Mouse (Mus musculus) midbrain, embryonic 14.5 days (tissue): ENCODE results near the gene Slc6a20b. TPM values are rescaled to one million over a fixed set of nuclear protein-coding genes. Genes with fewer than 3 reads are reported as not detected.
A peak's percentile ranks its signal among the peaks of the same experiment; 100 is the strongest.

Experiments
- ATAC-seq: fragments of 200-750 bp; cut with Nextera tagmentation; 2 replicates; pipeline ENCODE4 v1.8.0; 2017; ENCODE audit warnings: moderate number of reproducible peaks, moderate library complexity; ENCODE audit not compliant: low FRiP score, low TSS enrichment
- DNase-seq: peaks from one replicate; pipeline ENCODE4 v3.0.0-alpha.2; 2015
- H3K27ac ChIP-seq: fragments of 300-500 bp; sonication (generic); replicated peaks from 2 replicates; pipeline ENCODE4 v1.5.1; 2014; ENCODE audit warnings: mild to moderate bottlenecking, low read depth, low read length, moderate library complexity
- H3K27me3 ChIP-seq: fragments of 300-500 bp; sonication (generic); 2 replicates; pipeline ENCODE4 v1.6.1; 2014; ENCODE audit warnings: low read length, control low read depth, mixed read lengths; ENCODE audit not compliant: control insufficient read depth, insufficient read depth
- H3K36me3 ChIP-seq: fragments of 300-500 bp; sonication (generic); 2 replicates; pipeline ENCODE4 v1.6.1; 2014; ENCODE audit warnings: low read length, control low read depth; ENCODE audit not compliant: control insufficient read depth, insufficient read depth
- H3K4me1 ChIP-seq: fragments of 300-500 bp; sonication (generic); 2 replicates; pipeline ENCODE4 v1.6.1; 2014; ENCODE audit warnings: mild to moderate bottlenecking, antibody characterized with exemption, low read length, control low read depth; ENCODE audit not compliant: control insufficient read depth, insufficient read depth
- H3K4me2 ChIP-seq: fragments of 300-500 bp; sonication (generic); 2 replicates; pipeline ENCODE4 v1.6.1; 2014; ENCODE audit warnings: mild to moderate bottlenecking, low read length, moderate library complexity
- H3K4me3 ChIP-seq: fragments of 300-500 bp; sonication (generic); replicated peaks from 2 replicates; pipeline ENCODE4 v1.5.1; 2014; ENCODE audit warnings: low read depth, low read length
- H3K9ac ChIP-seq: fragments of 300-500 bp; sonication (generic); replicated peaks from 2 replicates; pipeline ENCODE4 v1.6.1; 2014; ENCODE audit warnings: mild to moderate bottlenecking, low read length, moderate library complexity
- H3K9me3 ChIP-seq: fragments of 300-500 bp; sonication (generic); 2 replicates; pipeline ENCODE4 v1.6.1; 2016; ENCODE audit warnings: low read length, control low read depth, mixed read lengths; ENCODE audit not compliant: control insufficient read depth
- WGBS: fragments of 180-500 bp; shearing (Covaris S2); extraction: QIAGEN DNeasy Blood & Tissue Kit; methylation state at CpG from one replicate; pipeline ENCODE4 v1.1.7; 2014; 5-methylcytosine and 5-hydroxymethylcytosine counted together
- polyA plus RNA-seq: library from polyadenylated mRNA; unstranded; fragments of >200 nt; fragmentation: Nextera tagmentation; extraction: Ambion mirVana; gene quantifications from 2 replicates; pipeline ENCODE4 v1.2.1, GENCODE M21; 2014

The Slc6a20b gene
- polyA plus RNA-seq, 1 experiment from 2014 or later, result 0.33 TPM

DNA sequence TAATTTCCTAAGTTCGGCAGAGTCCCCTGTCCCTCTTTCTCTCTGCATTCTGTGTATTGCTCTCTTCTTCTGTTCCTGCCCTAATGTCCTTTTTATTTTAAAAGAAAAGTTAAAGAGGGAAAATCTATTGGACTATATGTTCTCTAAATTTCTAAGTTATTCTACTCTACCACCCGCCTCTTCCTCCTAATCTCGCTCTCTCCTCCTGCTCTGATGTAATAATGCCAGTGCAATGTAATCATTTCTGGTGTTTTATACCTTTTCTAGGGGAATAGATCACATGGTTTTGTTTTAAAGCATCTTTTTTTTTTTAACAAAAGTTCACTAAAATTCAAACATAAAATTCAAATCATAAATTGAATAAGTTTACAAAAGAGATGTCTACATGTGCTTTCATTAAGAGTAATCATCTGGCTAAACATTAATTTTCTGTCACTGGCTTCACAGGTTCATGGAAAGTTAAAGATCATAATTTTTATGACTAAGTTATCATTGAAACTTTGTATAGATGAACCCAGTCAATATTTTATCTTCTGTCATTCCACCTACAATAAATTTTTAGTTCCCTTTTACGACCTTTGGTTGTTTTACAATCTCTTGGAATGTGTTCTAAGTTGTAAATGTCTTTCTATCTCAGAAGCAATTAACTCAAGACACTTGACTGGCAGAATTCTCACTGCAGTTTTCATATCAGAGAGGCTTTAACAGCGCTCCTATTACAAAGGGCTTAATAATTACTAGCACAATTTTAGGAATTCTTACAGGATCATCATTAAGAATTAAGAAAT lies 11.9 kb downstream of the Slc6a20b start:
- no peak for ATAC-seq
- H3K27me3 ChIP-seq, result no peaks in the 10 kb centered on the region
- WGBS, result 89% methylated on average over 5 of the region's 5 CpGs

DNA sequence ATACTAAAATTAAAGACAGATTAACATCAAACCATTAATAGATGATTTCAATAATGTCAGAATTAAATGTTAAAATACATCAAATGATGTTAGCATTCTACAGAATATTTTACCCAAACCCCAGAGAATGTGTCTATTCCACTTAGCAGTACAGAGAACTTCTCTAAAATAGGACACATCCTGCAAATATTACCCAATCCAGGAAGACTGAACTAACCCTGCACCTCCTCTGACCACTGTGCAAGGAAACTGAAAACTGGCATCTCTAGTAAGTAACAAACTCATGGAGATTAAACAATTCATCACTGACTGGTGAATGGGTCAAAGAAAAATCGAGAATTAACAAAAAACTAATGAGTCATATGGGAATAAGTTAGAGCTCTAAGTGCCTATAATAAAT lies 30.8 kb downstream of the Slc6a20b start:
- Histone ChIP-seq H3K27me3 (no peaks in the 10 kb centered on the region), H3K36me3 (peaks cover 3% of the 10 kb centered on the region; the same call in 1 of the 2 replicates), H3K4me2 (no peak overlapping the region), H3K9me3 (no peaks in the 10 kb centered on the region), H3K4me3 (no peak overlapping the region), H3K27ac (no peak overlapping the region), H3K4me1 (no peaks in the 10 kb centered on the region), H3K9ac (no peak overlapping the region)
- WGBS, result 85% methylated on average over 1 of the region's 1 CpGs
- no peak for DNase-seq
- ATAC-seq, result no peak

More for the DNA sequence above, 11.9 kb downstream of the Slc6a20b start:
- Histone ChIP-seq H3K36me3 (no peaks in the 10 kb centered on the region), H3K9me3 (no peaks in the 10 kb centered on the region), H3K27ac (no peak overlapping the region), H3K4me3 (no peak overlapping the region), H3K4me1 (no peaks in the 10 kb centered on the region), H3K9ac (no peak overlapping the region), H3K4me2 (no peak overlapping the region)
- no peak for DNase-seq

DNA sequence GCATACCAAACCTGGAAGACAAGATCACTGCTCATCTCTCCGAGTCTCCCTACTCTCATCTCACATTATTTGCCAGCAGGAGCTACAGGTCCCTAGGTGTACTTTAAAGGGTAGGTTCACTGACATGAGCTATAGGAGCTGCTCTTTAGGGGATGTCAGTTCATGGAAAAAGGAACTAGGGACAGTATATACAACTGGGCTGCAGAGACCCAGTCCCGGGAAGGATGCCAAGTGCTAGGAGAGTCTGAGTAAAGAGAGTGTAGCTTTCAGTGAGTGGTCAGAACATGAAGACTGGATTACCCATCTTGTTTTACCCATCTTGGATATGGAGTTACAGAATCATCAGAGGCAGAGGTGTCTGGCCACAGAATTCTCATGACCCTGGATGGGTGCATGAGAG lies 35.0 kb downstream of the Slc6a20b start:
- ATAC-seq, result no peak
- DNase-seq, result no peak
- H3K9ac ChIP-seq, result no peak overlapping the region
- no peak overlapping the region for H3K4me3 ChIP-seq
- WGBS, result 90% methylated on average over 2 of the region's 2 CpGs
- H3K9me3 ChIP-seq, result no peaks in the 10 kb centered on the region
- no peaks in the 10 kb centered on the region for H3K27me3 ChIP-seq
- peaks cover 14% of the 10 kb centered on the region for H3K36me3 ChIP-seq
- H3K27ac ChIP-seq, result no peak overlapping the region
- no peaks in the 10 kb centered on the region for H3K4me1 ChIP-seq
- H3K4me2 ChIP-seq, result no peak overlapping the region

DNA sequence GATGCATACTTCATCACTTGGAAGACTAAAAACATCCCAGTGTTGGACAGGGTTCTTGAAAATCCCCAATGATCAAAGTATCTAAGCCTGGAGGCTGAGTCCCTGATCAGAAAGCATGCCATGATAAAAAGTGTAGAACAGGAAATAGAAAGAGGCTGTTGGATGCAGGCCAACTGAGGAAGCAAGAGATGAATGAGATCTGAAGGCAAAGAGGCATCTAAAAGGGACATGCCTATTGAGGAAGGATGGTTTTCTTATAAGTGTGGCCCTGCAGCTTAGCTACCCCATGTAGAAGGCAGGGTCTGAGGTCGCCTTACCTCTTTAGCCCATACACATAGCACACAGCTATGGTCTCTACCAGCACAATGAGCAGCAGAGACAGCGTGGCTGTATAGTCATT lies 35.5 kb downstream of the Slc6a20b start:
- H3K9ac ChIP-seq, result no peak overlapping the region
- DNase-seq (no peak), ATAC-seq (no peak)
- no peak overlapping the region for H3K4me2 ChIP-seq
- WGBS, result 97% methylated on average over 2 of the region's 2 CpGs
- no peaks in the 10 kb centered on the region for H3K27me3 ChIP-seq
- no peaks in the 10 kb centered on the region for H3K9me3 ChIP-seq
- no peak overlapping the region for H3K4me3 ChIP-seq
- H3K36me3 ChIP-seq, result peaks cover 14% of the 10 kb centered on the region
- no peaks in the 10 kb centered on the region for H3K4me1 ChIP-seq
- no peak overlapping the region for H3K27ac ChIP-seq

DNA sequence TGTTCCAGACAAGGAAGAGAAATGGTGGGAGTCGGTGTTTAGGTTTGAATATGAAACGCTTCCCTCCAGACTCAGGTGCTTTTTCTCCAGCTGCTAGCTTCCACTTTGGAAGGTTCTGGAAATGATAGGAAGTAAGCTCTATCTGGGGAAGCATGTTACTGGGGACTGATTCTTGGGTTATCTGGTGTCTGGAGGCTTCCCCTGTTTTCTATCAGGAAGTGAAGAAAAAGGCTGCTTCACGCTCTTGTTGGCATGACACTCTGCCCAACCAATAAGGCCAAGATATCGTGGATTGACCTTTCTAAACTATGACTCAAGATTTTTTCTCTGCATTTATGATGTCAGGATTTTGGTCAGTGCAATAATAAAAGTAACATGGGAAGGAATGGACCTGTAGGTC lies 37.2 kb downstream of the Slc6a20b start:
- Histone ChIP-seq H3K4me2 (no peak overlapping the region), H3K27me3 (no peaks in the 10 kb centered on the region), H3K9ac (no peak overlapping the region), H3K9me3 (no peaks in the 10 kb centered on the region), H3K4me3 (no peak overlapping the region), H3K36me3 (peaks cover 18% of the 10 kb centered on the region), H3K27ac (no peak overlapping the region), H3K4me1 (no peaks in the 10 kb centered on the region)
- WGBS, result 97% methylated on average over 4 of the region's 4 CpGs
- DNase-seq (no peak), ATAC-seq (no peak)

DNA sequence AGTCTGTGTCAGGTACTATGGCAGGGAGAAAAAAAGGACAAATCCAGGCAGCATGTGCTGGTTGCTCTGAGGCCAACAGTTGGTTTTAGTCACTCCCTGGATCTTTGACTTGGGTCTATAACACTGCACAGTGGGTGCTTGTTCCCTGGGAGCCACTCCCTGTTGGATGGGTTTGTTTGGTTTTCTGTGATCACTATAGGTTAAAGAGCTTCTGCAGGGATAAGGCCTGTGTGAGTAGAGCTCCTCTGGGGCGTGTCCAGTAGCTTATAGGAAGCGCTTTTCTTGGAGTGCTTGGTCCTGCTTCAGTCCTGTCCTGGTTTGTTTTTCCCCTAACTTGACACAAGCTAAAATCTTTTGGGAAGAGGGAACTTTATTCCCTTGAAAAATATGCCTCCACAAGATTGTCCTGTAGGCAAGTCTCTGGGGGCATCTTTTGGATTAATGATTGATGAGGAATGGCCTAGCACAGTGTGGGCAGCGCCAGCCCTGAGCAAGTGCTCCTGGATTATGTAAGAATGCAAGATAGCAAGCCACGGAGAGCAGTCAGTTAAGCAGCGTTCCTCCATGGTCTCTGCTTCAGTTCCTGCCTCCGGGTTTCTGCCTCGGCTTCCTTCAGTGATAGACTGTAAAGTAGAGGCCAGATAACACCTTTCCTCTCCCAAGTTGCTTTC lies 43.0 kb downstream of the Slc6a20b start:
- Histone ChIP-seq H3K9me3 (no peaks in the 10 kb centered on the region), H3K27ac (no peak overlapping the region), H3K36me3 (peaks cover 52% of the 10 kb centered on the region), H3K4me1 (no peaks in the 10 kb centered on the region), H3K9ac (no peak overlapping the region), H3K4me3 (no peak overlapping the region), H3K27me3 (no peaks in the 10 kb centered on the region), H3K4me2 (no peak overlapping the region)
- ATAC-seq (no peak), DNase-seq (no peak)
- 89% methylated on average over 7 of the region's 7 CpGs for WGBS

DNA sequence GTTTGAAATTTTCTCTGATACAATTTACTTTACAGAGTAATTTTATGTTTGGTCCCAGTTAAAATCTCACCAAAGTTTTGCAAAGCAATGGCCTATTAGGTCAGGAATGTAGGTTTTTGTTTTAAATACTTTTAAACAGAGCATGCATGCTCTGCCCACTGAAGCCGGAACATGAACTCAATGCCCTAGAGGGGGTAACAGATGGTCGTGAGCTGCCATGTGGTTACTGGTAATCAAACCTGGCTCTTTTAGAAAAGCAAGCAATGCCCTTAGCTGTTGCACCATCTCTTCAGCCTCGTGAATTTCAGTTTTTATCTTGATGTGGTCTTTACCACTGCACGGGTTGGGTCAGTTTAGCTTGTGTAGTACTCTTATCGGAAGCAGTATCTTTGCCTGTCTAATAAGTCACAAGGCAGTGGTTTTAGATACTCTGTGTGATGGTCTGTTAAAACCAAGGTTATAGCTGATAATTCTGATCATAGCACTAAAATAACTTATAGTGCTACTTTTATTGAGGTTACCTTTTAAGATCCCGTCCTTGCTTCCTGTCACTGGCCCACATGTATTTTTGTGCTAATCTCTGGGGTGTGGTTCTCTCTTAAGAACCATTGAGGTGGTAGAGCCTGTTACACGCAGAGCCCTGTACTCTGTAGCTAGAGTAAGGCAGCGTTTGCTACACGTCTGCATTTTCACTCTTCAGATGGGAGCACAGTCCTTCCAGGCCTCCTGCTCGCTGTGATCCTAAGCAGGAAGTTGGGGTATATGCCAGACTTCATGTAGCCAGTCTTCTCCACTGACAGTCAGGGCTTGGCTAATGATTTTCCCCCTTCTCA lies 54.8 kb downstream of the Slc6a20b start:
- Histone ChIP-seq H3K36me3 (peaks cover 39% of the 10 kb centered on the region), H3K9me3 (no peaks in the 10 kb centered on the region), H3K4me2 (no peak overlapping the region), H3K9ac (no peak overlapping the region), H3K4me1 (no peaks in the 10 kb centered on the region), H3K27me3 (no peaks in the 10 kb centered on the region), H3K27ac (no peak overlapping the region), H3K4me3 (no peak overlapping the region)
- WGBS, result 87% methylated on average over 10 of the region's 10 CpGs
- ATAC-seq, result no peak
- DNase-seq, result no peak

DNA sequence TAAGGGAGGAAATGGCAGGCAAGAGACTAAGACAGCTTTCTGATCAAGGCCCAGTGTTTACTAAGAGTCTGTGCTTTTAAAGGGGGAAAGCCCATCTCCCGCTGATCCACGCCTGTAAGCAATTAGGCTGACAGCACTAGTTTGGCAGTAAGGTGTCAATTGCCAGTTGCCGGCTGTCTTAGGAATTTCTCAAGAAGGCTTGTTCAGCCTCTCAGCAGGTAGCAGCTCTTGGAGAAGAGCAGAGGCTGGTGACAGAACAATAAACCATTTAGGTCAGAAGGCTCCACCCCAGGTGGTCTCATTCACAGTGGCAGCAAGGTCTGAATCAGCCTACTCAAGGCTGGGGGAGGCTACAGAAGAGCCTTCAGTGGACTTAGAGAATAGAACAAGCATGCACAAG lies 77.8 kb downstream of the Slc6a20b start:
- DNase-seq (peak; percentile 7), ATAC-seq (no peak)
- Histone ChIP-seq H3K36me3 (peaks cover 78% of the 10 kb centered on the region), H3K9ac (no peak overlapping the region), H3K4me3 (no peak overlapping the region), H3K9me3 (no peaks in the 10 kb centered on the region), H3K4me1 (no peaks in the 10 kb centered on the region), H3K4me2 (no peak overlapping the region), H3K27me3 (no peaks in the 10 kb centered on the region), H3K27ac (no peak overlapping the region)
- WGBS, result 16% methylated on average over 3 of the region's 3 CpGs
